Mouse (Mus musculus) small intestine, adult 2 months (tissue): ENCODE data around the gene Hnf4a.

Experiments
- CTCF ChIP-seq: fragments of 200-500 bp; IDR thresholded peaks from 2 replicates; pipeline ENCODE4 v1.5.1; 2012; ENCODE audit warnings: low read depth, mild to moderate bottlenecking, control low read depth, inconsistent platforms, low read length, moderate library complexity, mixed read lengths; ENCODE audit not compliant: insufficient replicate concordance, insufficient read length; ENCODE audit errors: extremely low read depth
- POLR2A ChIP-seq: fragments of 200-500 bp; IDR thresholded peaks from 2 replicates; pipeline ENCODE4 v1.6.1; 2012; ENCODE audit warnings: low read depth, mild to moderate bottlenecking, control low read depth, inconsistent platforms, low read length, moderate library complexity

- TF ChIP-seq CTCF = peak; percentile 53; the same call in 1 of the 2 replicates
- no peak for TF ChIP-seq POLR2A
Measured at GRCm38 (mm10) chr2:163592084-163592483, 85.5 kb downstream of the Hnf4a start.
